In genomic region chr1:180485346-180485745, GRCm38 (mm10) we compare ENCODE assay signal across 36 mouse cellular contexts. TPM values are rescaled to one million over a fixed set of nuclear protein-coding genes. Genes with fewer than 3 reads are reported as not detected.
"Had no signal": no experiment of that assay in that cellular context is flagged by ENCODE, and none has a peak within 500 bp of the region (broad histone marks: within the 10 kb centered on the region; RNA-seq: fewer than 3 reads in every experiment).

No protein-coding gene starts in this region.

- H3K9me3 ChIP-seq: heart, embryonic 10.5 days; heart, embryonic 12.5 days; heart, embryonic 13.5 days; heart, embryonic 15.5 days; hindbrain, embryonic 10.5 days; hindbrain, embryonic 12.5 days; hindbrain, embryonic 13.5 days; hindbrain, embryonic 15.5 days; intestine, embryonic 15.5 days; kidney, embryonic 15.5 days had no signal

- DNase-seq: heart, postnatal 10 days; heart, postnatal 14 days; heart, postnatal 36 days; heart, postnatal 4 days; kidney, adult 11 months; kidney, adult 18-20 months; kidney, adult 2 months; kidney, adult 8-10 months; kidney, adult 9 months; kidney, postnatal 10 days; kidney, postnatal 14 days; kidney, postnatal 25 days; kidney, postnatal 36 days; kidney, postnatal 4 days; layer of hippocampus, adult 9-11 months; layer of hippocampus, postnatal 36 days had no signal

- ATAC-seq: hindbrain, embryonic 16.5 days; hindbrain, postnatal 0 days; inflammation-experienced regulatory T-cells, adult 6 months; intestine, embryonic 15.5 days; intestine, embryonic 16.5 days; intestine, postnatal 0 days had no signal

- H3K27ac ChIP-seq: heart, embryonic 10.5 days; heart, embryonic 13.5 days; heart, embryonic 15.5 days; hindbrain, embryonic 10.5 days; hindbrain, embryonic 12.5 days; hindbrain, embryonic 13.5 days; hindbrain, embryonic 14.5 days; hindbrain, embryonic 15.5 days; hindbrain, postnatal 0 days; intestine, embryonic 15.5 days; kidney, embryonic 15.5 days; kidney, postnatal 0 days; layer of hippocampus, adult 2 months had no signal

- H3K4me3 ChIP-seq: heart, embryonic 10.5 days; heart, embryonic 12.5 days; heart, embryonic 13.5 days; heart, embryonic 15.5 days; hindbrain, embryonic 10.5 days; hindbrain, embryonic 12.5 days; hindbrain, embryonic 13.5 days; hindbrain, embryonic 15.5 days; intestine, embryonic 15.5 days; kidney, embryonic 15.5 days; layer of hippocampus, adult 2 months had no signal

- H3K9ac ChIP-seq: heart, embryonic 12.5 days; heart, embryonic 13.5 days; heart, embryonic 15.5 days; hindbrain, embryonic 12.5 days; hindbrain, embryonic 13.5 days; hindbrain, embryonic 14.5 days; hindbrain, embryonic 15.5 days; intestine, embryonic 15.5 days; kidney, embryonic 15.5 days had no signal

- H3K36me3 ChIP-seq: heart, embryonic 10.5 days; heart, embryonic 12.5 days; heart, embryonic 13.5 days; heart, embryonic 15.5 days; hindbrain, embryonic 10.5 days; hindbrain, embryonic 12.5 days; hindbrain, embryonic 13.5 days; hindbrain, embryonic 15.5 days; intestine, embryonic 15.5 days; kidney, embryonic 15.5 days had no signal

- H3K4me2 ChIP-seq: heart, embryonic 11.5 days; heart, embryonic 12.5 days; heart, embryonic 13.5 days; heart, embryonic 15.5 days; hindbrain, embryonic 12.5 days; hindbrain, embryonic 13.5 days; hindbrain, embryonic 14.5 days; hindbrain, embryonic 15.5 days; intestine, embryonic 15.5 days; kidney, embryonic 15.5 days had no signal

RNA-seq across cellular contexts. Expression of gene Stum, which starts 2.0 kb away (rescaled TPM):
- total RNA-seq: hematopoietic stem cell, adult 5-6 weeks had no signal
- polyA plus RNA-seq: inflammation-experienced regulatory T-cells, adult 6 months had no signal
